Mouse (Mus musculus) v-Abl transformed pro-B cells (cell line): ENCODE measurements around the gene Obp2a.
"Not testable (repeated sequence)": the region's sequence is repeated elsewhere in the genome, so short reads cannot be mapped to it uniquely, and the experiment has no call there.

Experiments
- in situ Hi-C, 2 experiments: fragments of 400-800 bp; cut with MboI; formaldehyde crosslinking; loops; one replicate each; pipeline ENCODE4 v1.15.1; 2025; ENCODE audit not compliant: unreplicated experiment in 2 of 2

Gene Obp2a

GRCm38 (mm10) chr2:25699743-25700142 lies at the start of gene Obp2a:
TSS of gene Obp2a (plus strand) at chr2:25700043.
- in situ Hi-C loops, result not testable (repeated sequence)

GRCm38 (mm10) chr2:25652902-25653301 lies 46.9 kb upstream of the Obp2a start, which contains the start of gene Lcn8:
TSS of gene Lcn8 (plus strand) at chr2:25653120.
- in situ Hi-C loops, result no loop called here

GRCm38 (mm10) chr2:25654502-25654901 lies 45.3 kb upstream of the Obp2a start:
- in situ Hi-C loops, result no loop called here

GRCm38 (mm10) chr2:25656691-25657090 lies 43.2 kb upstream of the Obp2a start:
- in situ Hi-C loops, result no loop called here

GRCm38 (mm10) chr2:25657246-25657645 lies 42.6 kb upstream of the Obp2a start:
- in situ Hi-C loops, result no loop called here

GRCm38 (mm10) chr2:25657652-25658051 lies 42.2 kb upstream of the Obp2a start, which contains the start of gene Lcn5:
TSS of gene Lcn5 (plus strand) at chr2:25657952.
- in situ Hi-C loops, result no loop called here

- in situ Hi-C loops, result loop anchor here (5.0 to 10.0 kb wide), 2 partner anchors 177 to 255 kb away; no protein-coding TSS in a partner anchor
Measured at GRCm38 (mm10) chr2:25660279-25660678, 39.6 kb upstream of the Obp2a start.

GRCm38 (mm10) chr2:25661245-25661970 lies 38.4 kb upstream of the Obp2a start:
- in situ Hi-C loops, result loop anchor here (5.0 to 10.0 kb wide), 2 partner anchors 176 to 253 kb away; no protein-coding TSS in a partner anchor

GRCm38 (mm10) chr2:25663511-25663910 lies 36.3 kb upstream of the Obp2a start:
- in situ Hi-C loops, result loop anchor here (5.0 to 10.0 kb wide), 2 partner anchors 174 to 251 kb away; no protein-coding TSS in a partner anchor

- in situ Hi-C loops, result loop anchor here (5.0 to 10.0 kb wide), 2 partner anchors 173 to 251 kb away; no protein-coding TSS in a partner anchor
Measured at GRCm38 (mm10) chr2:25664125-25664524, 35.7 kb upstream of the Obp2a start.

GRCm38 (mm10) chr2:25666516-25666915 lies 33.3 kb upstream of the Obp2a start:
- in situ Hi-C loops, result loop anchor here (5.0 to 10.0 kb wide), 2 partner anchors 161 to 248 kb away; no protein-coding TSS in a partner anchor

- in situ Hi-C loops, result no loop called here
Measured at GRCm38 (mm10) chr2:25676486-25676885, 23.4 kb upstream of the Obp2a start, which contains the start of gene Lcn6. TSS of gene Lcn6 (plus strand) at chr2:25676786.

- in situ Hi-C loops, result no loop called here
Measured at GRCm38 (mm10) chr2:25679559-25679958, 20.3 kb upstream of the Obp2a start.

GRCm38 (mm10) chr2:25682426-25682825 lies 17.4 kb upstream of the Obp2a start, which contains the start of gene Lcn10:
TSS of gene Lcn10 (plus strand) at chr2:25682726.
- in situ Hi-C loops, result no loop called here

- in situ Hi-C loops, result no loop called here
Measured at GRCm38 (mm10) chr2:25686941-25687340, 12.9 kb upstream of the Obp2a start.

- in situ Hi-C loops, result no loop called here
Measured at GRCm38 (mm10) chr2:25694605-25695004, 5.2 kb upstream of the Obp2a start.

GRCm38 (mm10) chr2:25696951-25697350 lies 2.9 kb upstream of the Obp2a start:
- in situ Hi-C loops, result no loop called here

- in situ Hi-C loops, result no loop called here
Measured at GRCm38 (mm10) chr2:25698696-25699095, 1.1 kb upstream of the Obp2a start.

- in situ Hi-C loops, result no loop called here
Measured at GRCm38 (mm10) chr2:25701001-25701400, 1.2 kb downstream of the Obp2a start.

GRCm38 (mm10) chr2:25703706-25704105 lies 3.9 kb downstream of the Obp2a start:
- in situ Hi-C loops, result no loop called here

- in situ Hi-C loops, result no loop called here
Measured at GRCm38 (mm10) chr2:25706643-25707481, 7.0 kb downstream of the Obp2a start, which contains the start of gene Bmyc. TSS of gene Bmyc (plus strand) at chr2:25706739.
